Mouse (Mus musculus): Measurements from ENCODE around the gene Polr2f. TPM values are rescaled to one million over a fixed set of nuclear protein-coding genes. Genes with fewer than 3 reads are reported as not detected.

The Polr2f gene
- polyA plus RNA-seq, 1 experiment from 2014 or later = 298 TPM

DNA sequence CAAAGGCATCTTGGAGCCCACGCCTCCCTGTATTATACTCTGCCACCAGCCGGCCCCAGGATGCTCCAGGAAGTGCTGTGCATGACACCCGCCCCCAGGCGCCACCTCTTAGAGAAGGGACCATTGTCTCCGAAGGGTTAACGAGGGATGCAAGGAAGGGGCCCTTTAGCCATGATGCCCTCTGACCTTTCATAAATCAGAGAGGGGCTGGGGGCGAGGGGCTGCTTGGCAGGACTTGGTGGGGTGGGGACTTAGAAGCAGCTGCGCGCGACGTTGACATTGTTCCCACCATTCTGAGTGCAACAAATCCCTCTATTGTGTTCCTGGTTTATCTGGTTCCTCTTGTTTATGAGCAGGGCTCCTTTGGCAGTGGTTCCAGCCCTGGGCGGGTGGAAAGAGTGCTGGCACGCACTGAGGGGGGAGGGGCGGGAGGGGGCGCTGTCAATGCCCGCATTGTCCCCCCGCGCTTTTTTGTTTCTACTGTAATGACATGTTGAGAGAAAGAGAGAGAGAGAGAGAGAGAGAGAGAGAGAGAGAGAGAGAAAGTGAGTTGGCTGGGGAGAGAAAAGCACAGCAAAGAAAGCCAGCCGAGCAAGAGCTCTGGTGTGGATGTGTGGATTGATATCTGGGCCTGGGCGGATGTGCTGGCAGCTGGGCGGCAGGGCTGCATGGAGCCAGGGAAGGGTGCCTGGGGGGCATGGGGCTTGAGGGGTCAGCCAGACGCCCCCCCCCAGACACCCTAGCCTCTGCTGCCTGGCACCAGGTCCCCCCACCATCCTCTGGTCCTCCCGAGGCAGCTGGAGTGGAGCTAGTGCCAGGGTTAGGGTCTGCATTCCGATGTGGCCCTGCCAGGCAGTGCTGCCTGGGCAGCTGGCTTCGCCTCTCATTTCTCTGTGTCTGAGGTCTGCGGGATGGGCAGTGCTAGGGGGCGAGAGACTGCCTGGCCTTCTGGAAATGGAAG is 52.4 kb downstream of the Polr2f start:
- no peak overlapping the region for H3K4me3 ChIP-seq (replicated peaks; ENCODE audit: low read length)
- ATAC-seq (ENCODE audit: low FRiP score) (peak; percentile 87), DNase-seq (ENCODE audit: low spot score) (peak; percentile 60)
- H3K9ac ChIP-seq = peak overlapping the region; percentile 24; the same call in 1 of the 2 replicates
- H3K36me3 ChIP-seq (replicated peaks; ENCODE audit: control insufficient read depth, insufficient read depth) = no peaks in the 10 kb centered on the region
- H3K4me2 ChIP-seq (replicated peaks) = peak overlapping the region; percentile 32
- H3K9me3 ChIP-seq (ENCODE audit: control insufficient read depth, low read length) = no peaks in the 10 kb centered on the region
- 15% methylated on average over 24 of the region's 27 CpGs for WGBS
- H3K4me1 ChIP-seq (replicated peaks; ENCODE audit: control insufficient read depth, insufficient read depth, low read length) = peaks cover 21% of the 10 kb centered on the region
- H3K27me3 ChIP-seq (ENCODE audit: control insufficient read depth, insufficient read depth, low read length) = no peaks in the 10 kb centered on the region
- H3K27ac ChIP-seq = peak overlapping the region; percentile 80

GRCm38 (mm10) chr15:79194048-79194447 is 53.2 kb downstream of the Polr2f start:
- 78% methylated on average over 9 of the region's 9 CpGs for WGBS
- peak overlapping the region; percentile 80 for H3K27ac ChIP-seq
- H3K4me1 ChIP-seq (replicated peaks; ENCODE audit: control insufficient read depth, insufficient read depth, low read length) = peaks cover 21% of the 10 kb centered on the region
- no peaks in the 10 kb centered on the region for H3K9me3 ChIP-seq (ENCODE audit: control insufficient read depth, low read length)
- H3K27me3 ChIP-seq (ENCODE audit: control insufficient read depth, insufficient read depth, low read length) = no peaks in the 10 kb centered on the region
- DNase-seq (ENCODE audit: low spot score) (no peak), ATAC-seq (ENCODE audit: low FRiP score) (no peak)
- no peak overlapping the region for H3K4me3 ChIP-seq (replicated peaks; ENCODE audit: low read length)
- no peak overlapping the region for H3K4me2 ChIP-seq (replicated peaks)
- H3K36me3 ChIP-seq (replicated peaks; ENCODE audit: control insufficient read depth, insufficient read depth) = no peaks in the 10 kb centered on the region
- 0 out of 2 replicates have a peak overlapping the region, but pooled peaks have one; percentile 24 for H3K9ac ChIP-seq

- Histone ChIP-seq H3K4me1 (replicated peaks; ENCODE audit: control insufficient read depth, insufficient read depth, low read length) (peaks cover 21% of the 10 kb centered on the region), H3K9ac (no peak overlapping the region), H3K27ac (no peak overlapping the region), H3K27me3 (ENCODE audit: control insufficient read depth, insufficient read depth, low read length) (no peaks in the 10 kb centered on the region), H3K9me3 (ENCODE audit: control insufficient read depth, low read length) (no peaks in the 10 kb centered on the region), H3K4me3 (replicated peaks; ENCODE audit: low read length) (no peak overlapping the region), H3K36me3 (replicated peaks; ENCODE audit: control insufficient read depth, insufficient read depth) (no peaks in the 10 kb centered on the region), H3K4me2 (replicated peaks) (no peak overlapping the region)
- DNase-seq (ENCODE audit: low spot score) (no peak), ATAC-seq (ENCODE audit: low FRiP score) (no peak)
- WGBS = 58% methylated on average over 2 of the region's 2 CpGs
Measured at GRCm38 (mm10) chr15:79194946-79195345, 54.1 kb downstream of the Polr2f start.

- Histone ChIP-seq H3K4me2 (replicated peaks) (no peak overlapping the region), H3K27me3 (ENCODE audit: control insufficient read depth, insufficient read depth, low read length) (no peaks in the 10 kb centered on the region), H3K27ac (no peak overlapping the region), H3K9ac (no peak overlapping the region), H3K4me3 (replicated peaks; ENCODE audit: low read length) (no peak overlapping the region), H3K9me3 (ENCODE audit: control insufficient read depth, low read length) (no peaks in the 10 kb centered on the region), H3K4me1 (replicated peaks; ENCODE audit: control insufficient read depth, insufficient read depth, low read length) (peaks cover 21% of the 10 kb centered on the region), H3K36me3 (replicated peaks; ENCODE audit: control insufficient read depth, insufficient read depth) (no peaks in the 10 kb centered on the region)
- DNase-seq (ENCODE audit: low spot score) (no peak), ATAC-seq (ENCODE audit: low FRiP score) (no peak)
- 86% methylated on average over 8 of the region's 8 CpGs for WGBS
Measured at GRCm38 (mm10) chr15:79195492-79195891, 54.7 kb downstream of the Polr2f start.

GRCm38 (mm10) chr15:79199390-79199976 is 58.7 kb downstream of the Polr2f start:
- Histone ChIP-seq H3K27me3 (ENCODE audit: control insufficient read depth, insufficient read depth, low read length) (no peaks in the 10 kb centered on the region), H3K9me3 (ENCODE audit: control insufficient read depth, low read length) (no peaks in the 10 kb centered on the region), H3K27ac (no peak overlapping the region), H3K4me2 (replicated peaks) (no peak overlapping the region), H3K4me3 (replicated peaks; ENCODE audit: low read length) (no peak overlapping the region), H3K4me1 (replicated peaks; ENCODE audit: control insufficient read depth, insufficient read depth, low read length) (peaks cover 9% of the 10 kb centered on the region), H3K36me3 (replicated peaks; ENCODE audit: control insufficient read depth, insufficient read depth) (no peaks in the 10 kb centered on the region), H3K9ac (no peak overlapping the region)
- DNase-seq (ENCODE audit: low spot score) (no peak), ATAC-seq (ENCODE audit: low FRiP score) (no peak)
- 93% methylated on average over 12 of the region's 12 CpGs for WGBS

Other genes with a start within 250 kb of the Polr2f start
- gene Gm49510, start 241.3 kb upstream of the Polr2f start, polyA plus RNA-seq (2014; fragmentation: Nextera tagmentation; extraction: Ambion mirVana) = 0.16 TPM in 1 of 2 replicates, not detected in the other
- 3.7 and 5.5 TPM in 2 replicates for gene Sh3bp1, start 241.2 kb upstream of the Polr2f start, polyA plus RNA-seq (2014; fragmentation: Nextera tagmentation; extraction: Ambion mirVana)
- 105 and 121 TPM in 2 replicates for gene Pdxp, start 227.1 kb upstream of the Polr2f start, polyA plus RNA-seq (2014; fragmentation: Nextera tagmentation; extraction: Ambion mirVana)
- gene Lgals1, start 214.3 kb upstream of the Polr2f start, polyA plus RNA-seq (2014; fragmentation: Nextera tagmentation; extraction: Ambion mirVana) = 117 and 157 TPM in 2 replicates
- 57.7 and 59.2 TPM in 2 replicates for gene Nol12, start 206.1 kb upstream of the Polr2f start, polyA plus RNA-seq (2014; fragmentation: Nextera tagmentation; extraction: Ambion mirVana)
- gene Triobp, start 193.3 kb upstream of the Polr2f start, polyA plus RNA-seq (2014; fragmentation: Nextera tagmentation; extraction: Ambion mirVana) = 37.4 and 41.1 TPM in 2 replicates
- 74.8 and 75.7 TPM in 2 replicates for gene H1f0, start 112.6 kb upstream of the Polr2f start, polyA plus RNA-seq (2014; fragmentation: Nextera tagmentation; extraction: Ambion mirVana)
- not detected in 2 replicates for gene Galr3, start 99.1 kb upstream of the Polr2f start, polyA plus RNA-seq (2014; fragmentation: Nextera tagmentation; extraction: Ambion mirVana)
- 42.2 and 53.1 TPM in 2 replicates for gene Ankrd54, start 78.1 kb upstream of the Polr2f start, polyA plus RNA-seq (2014; fragmentation: Nextera tagmentation; extraction: Ambion mirVana)
- gene Eif3l, start 65.8 kb upstream of the Polr2f start, polyA plus RNA-seq (2014; fragmentation: Nextera tagmentation; extraction: Ambion mirVana) = 170 and 177 TPM in 2 replicates
- gene Micall1, start 32.1 kb upstream of the Polr2f start, polyA plus RNA-seq (2014; fragmentation: Nextera tagmentation; extraction: Ambion mirVana) = 12.9 and 14.3 TPM in 2 replicates
- 18.3 and 19.1 TPM in 2 replicates for gene 1700088E04Rik, start 244 bp downstream of the Polr2f start, polyA plus RNA-seq (2014; fragmentation: Nextera tagmentation; extraction: Ambion mirVana)
- 8.9 and 10.3 TPM in 2 replicates for gene Sox10, start 24.2 kb downstream of the Polr2f start, polyA plus RNA-seq (2014; fragmentation: Nextera tagmentation; extraction: Ambion mirVana)
- gene Pick1, start 88.2 kb downstream of the Polr2f start, polyA plus RNA-seq (2014; fragmentation: Nextera tagmentation; extraction: Ambion mirVana) = 45.8 and 48.2 TPM in 2 replicates
- gene Gm49486, start 88.4 kb downstream of the Polr2f start, polyA plus RNA-seq (2014; fragmentation: Nextera tagmentation; extraction: Ambion mirVana) = 1.1 TPM in 2 replicates
- gene Slc16a8, start 113.8 kb downstream of the Polr2f start, polyA plus RNA-seq (2014; fragmentation: Nextera tagmentation; extraction: Ambion mirVana) = 0.90 and 1.2 TPM in 2 replicates
- gene Baiap2l2, start 144.5 kb downstream of the Polr2f start, polyA plus RNA-seq (2014; fragmentation: Nextera tagmentation; extraction: Ambion mirVana) = 2.3 and 2.6 TPM in 2 replicates
- gene Pla2g6, start 187.4 kb downstream of the Polr2f start, polyA plus RNA-seq (2014; fragmentation: Nextera tagmentation; extraction: Ambion mirVana) = 21.2 and 22.9 TPM in 2 replicates
- gene Maff, start 205.6 kb downstream of the Polr2f start, polyA plus RNA-seq (2014; fragmentation: Nextera tagmentation; extraction: Ambion mirVana) = 1.1 TPM in 2 replicates

Data from hindbrain, embryonic 14.5 days (tissue).